Mouse (Mus musculus) CH12.LX (cell line): Measurements from ENCODE around the gene Hibch. TPM values are rescaled to one million over a fixed set of nuclear protein-coding genes. Genes with fewer than 3 reads are reported as not detected.

ENCODE experiments used
- DNase-seq: peaks from one replicate; pipeline ENCODE4 v3.0.0-alpha.2; 2013; ENCODE audit errors: extremely low read depth
- H3K27ac ChIP-seq: 2 replicates; pipeline ENCODE4 v1.5.1; 2012; ENCODE audit warnings: low read depth, mild to moderate bottlenecking, control low read depth, moderate library complexity; ENCODE audit not compliant: insufficient read depth
- H3K27me3 ChIP-seq: replicated peaks from 2 replicates; pipeline ENCODE3; 2012; ENCODE audit warnings: inconsistent platforms
- H3K36me3 ChIP-seq, 2 experiments: replicated peaks in 1 of 2; 2 replicates each; pipeline versions ENCODE3 to v1.6.1; 2012; ENCODE audit warnings: inconsistent platforms in 1 of 2, low read length in 1 of 2, mild to moderate bottlenecking in 1 of 2, mixed read lengths in 1 of 2, moderate library complexity in 1 of 2; ENCODE audit not compliant: control insufficient read depth in 1 of 2, insufficient read depth in 1 of 2
- H3K4me1 ChIP-seq, 2 experiments: 2 replicates each; pipeline ENCODE4 v1.6.1; 2012; ENCODE audit warnings: inconsistent platforms in 1 of 2, moderate library complexity in 1 of 2; ENCODE audit not compliant: insufficient read depth in 2 of 2, control insufficient read depth in 1 of 2
- H3K4me2 ChIP-seq: 2 replicates; pipeline ENCODE4 v1.6.1; 2012; ENCODE audit warnings: low read depth, mild to moderate bottlenecking, control low read depth; ENCODE audit not compliant: poor library complexity, insufficient read depth, severe bottlenecking
- H3K4me3 ChIP-seq, 3 experiments: fragments of 150-350 bp in 1 of 3; sonication (generic) in 1 of 3; replicated peaks in 1 of 3; 2 replicates each; pipeline versions ENCODE3 to v1.5.1; 2011 to 2012; ENCODE audit warnings: low read depth in 2 of 3, low read length in 2 of 3, mild to moderate bottlenecking in 2 of 3, moderate library complexity in 2 of 3, control low read depth in 1 of 3, improper control_type of control experiment in 1 of 3, inconsistent platforms in 1 of 3, mixed read lengths in 1 of 3; ENCODE audit not compliant: poor library complexity in 1 of 3
- H3K79me2 ChIP-seq: replicated peaks from 2 replicates; pipeline ENCODE4 v1.6.1; 2012; ENCODE audit warnings: mild to moderate bottlenecking, moderate library complexity; ENCODE audit not compliant: control insufficient read depth, poor library complexity, insufficient read depth, severe bottlenecking; ENCODE audit errors: extremely low read depth
- H3K9ac ChIP-seq: 2 replicates; pipeline ENCODE4 v1.6.1; 2012; ENCODE audit warnings: low read depth, mild to moderate bottlenecking, control low read depth, moderate library complexity; ENCODE audit not compliant: insufficient read depth
- H3K9me3 ChIP-seq: replicated peaks from 2 replicates; pipeline ENCODE3; 2012; ENCODE audit warnings: low read length, inconsistent platforms, mixed read lengths
- CHD2 ChIP-seq: IDR thresholded peaks from 2 replicates; pipeline ENCODE4 v1.6.1; 2011; ENCODE audit warnings: low read length, improper control_type of control experiment
- E2F4 ChIP-seq: IDR thresholded peaks from 2 replicates; pipeline ENCODE4 v1.6.1; 2011; ENCODE audit warnings: low read depth, low read length, improper control_type of control experiment; ENCODE audit not compliant: insufficient replicate concordance
- ELF1 ChIP-seq: IDR thresholded peaks from 2 replicates; pipeline ENCODE4 v1.6.1; 2014; ENCODE audit warnings: low read depth, mild to moderate bottlenecking, inconsistent platforms, low read length, improper control_type of control experiment
- EP300 ChIP-seq: IDR thresholded peaks from 2 replicates; pipeline ENCODE4 v1.6.1; 2011; ENCODE audit warnings: low read length, improper control_type of control experiment
- JUN ChIP-seq: IDR thresholded peaks from 2 replicates; pipeline ENCODE4 v1.6.1; 2011; ENCODE audit warnings: low read depth, mild to moderate bottlenecking, low read length, improper control_type of control experiment, moderate library complexity; ENCODE audit not compliant: insufficient read depth
- KAT2A ChIP-seq: IDR thresholded peaks from 2 replicates; pipeline ENCODE4 v1.6.1; 2012; ENCODE audit warnings: low read length, improper control_type of control experiment, inconsistent platforms; ENCODE audit not compliant: insufficient replicate concordance
- MAX ChIP-seq: IDR thresholded peaks from 2 replicates; pipeline ENCODE4 v1.6.1; 2011; ENCODE audit warnings: low read length, improper control_type of control experiment
- MAZ ChIP-seq: IDR thresholded peaks from 2 replicates; pipeline ENCODE4 v1.6.1; 2012; ENCODE audit warnings: low read depth, mild to moderate bottlenecking, inconsistent platforms, low read length, improper control_type of control experiment, moderate library complexity
- NRF1 ChIP-seq: IDR thresholded peaks from 2 replicates; pipeline ENCODE4 v1.6.1; 2014; ENCODE audit warnings: low read depth, mild to moderate bottlenecking, inconsistent platforms, low read length, improper control_type of control experiment, moderate library complexity
- SIN3A ChIP-seq: IDR thresholded peaks from 2 replicates; pipeline ENCODE4 v1.6.1; 2012; ENCODE audit warnings: low read length, improper control_type of control experiment, inconsistent platforms
- TBP ChIP-seq: conservative IDR thresholded peaks from 2 replicates; pipeline ENCODE4 v1.6.1; 2011; ENCODE audit warnings: low read depth, low read length, improper control_type of control experiment
- USF2 ChIP-seq: conservative IDR thresholded peaks from 2 replicates; pipeline ENCODE4 v1.6.1; 2011; ENCODE audit warnings: low read depth, low read length, improper control_type of control experiment
- ZKSCAN1 ChIP-seq: IDR thresholded peaks from 2 replicates; pipeline ENCODE4 v1.6.1; 2012; ENCODE audit warnings: low read depth, inconsistent platforms, low read length, improper control_type of control experiment, borderline replicate concordance
- ZNF384 ChIP-seq: IDR thresholded peaks from 2 replicates; pipeline ENCODE4 v1.6.1; 2012; ENCODE audit warnings: low read depth, low read length, improper control_type of control experiment, inconsistent platforms
- dilution Hi-C: fragments of 300-500 bp; cut with MboI; formaldehyde crosslinking; loops from 2 replicates; pipeline ENCODE4 v1.14.3; 2020; ENCODE audit warnings: low sequenced_read_pairs; ENCODE audit not compliant: extremely low pct_unique_long_range_greater_than_20kb, extremely low pct_ligation_motif_present
- in situ Hi-C: fragments of 300-500 bp; cut with MboI; formaldehyde crosslinking; loops from 3 replicates; pipeline ENCODE4 v1.14.3; 2019; ENCODE audit warnings: low sequenced_read_pairs, low pct_ligation_motif_present, low pct_unique_long_range_greater_than_20kb, mixed read lengths
- polyA plus RNA-seq: library from polyadenylated mRNA; unstranded; fragments of >175 nt; gene quantifications from 2 replicates; pipeline ENCODE4 v1.2.1, GENCODE M21; 2012; ENCODE audit warnings: low read depth; ENCODE audit not compliant: insufficient read length
- total RNA-seq, 2 experiments: library from RNA; depleted of rRNA; stranded (reverse); fragments of 300-350 nt in 1 of 2; fragments of >200 nt in 1 of 2; gene quantifications; 2 replicates each; pipeline ENCODE4 v1.2.3; 2012 to 2014

Gene Hibch
- total and polyA plus RNA-seq, 3 experiments = 17.1 to 32.3 (median 20.6) TPM

- no peaks in the 10 kb centered on the region for H3K27me3 ChIP-seq
- H3K9me3 ChIP-seq = no peaks in the 10 kb centered on the region
- TF ChIP-seq SIN3A (no peak), ELF1 (no peak), ZKSCAN1 (no peak), ZNF384 (no peak), USF2 (no peak), CHD2 (no peak), E2F4 (no peak)
- H3K27ac ChIP-seq = no peak overlapping the region
- in situ Hi-C loops = no loop called here
- dilution Hi-C loops = no loop called here
- H3K4me2 ChIP-seq = no peak overlapping the region
- no peak overlapping the region for H3K4me3 ChIP-seq
- no peaks in the 10 kb centered on the region for H3K79me2 ChIP-seq
- H3K4me1 ChIP-seq = peaks cover under 1 to 19% of the 10 kb centered on the region in 2 experiments; a peak in 3 of 4 replicates
- no peak for DNase-seq
- no peaks in the 10 kb centered on the region for H3K36me3 ChIP-seq
- H3K9ac ChIP-seq = no peak overlapping the region
These were observed 103.2 kb downstream of the Hibch start for GRCm38 (mm10) chr1:52947895-52948294.

GRCm38 (mm10) chr1:52951146-52951868, 106.6 kb downstream of the Hibch start:
- dilution Hi-C loops = no loop called here
- Histone ChIP-seq H3K9me3 (no peaks in the 10 kb centered on the region), H3K4me1 (peaks cover 3 to 43% of the 10 kb centered on the region in 2 experiments), H3K36me3 (no peaks in the 10 kb centered on the region), H3K4me2 (peak overlapping the region; percentile 35; the same call in 1 of the 2 replicates), H3K27me3 (no peaks in the 10 kb centered on the region), H3K27ac (no peak overlapping the region), H3K79me2 (no peaks in the 10 kb centered on the region), H3K9ac (no peak overlapping the region), H3K4me3 (peak overlapping the region in 1 of 3 experiments; percentile 1)
- in situ Hi-C loops = loop anchor here (10.0 to 25.0 kb wide), 3 partner anchors 73 to 314 kb away; partner anchors contain the start of genes 1700019D03Rik, Hibch and Nemp2
- TF ChIP-seq EP300 (no peak), MAX (no peak), JUN (no peak), MAZ (no peak), SIN3A (no peak), TBP (no peak), KAT2A (no peak), NRF1 (no peak)
- no peak for DNase-seq
